Mouse (Mus musculus): ENCODE results near the gene Col13a1. TPM values are rescaled to one million over a fixed set of nuclear protein-coding genes. Genes with fewer than 3 reads are reported as not detected.

The Col13a1 gene
- polyA plus RNA-seq, 1 experiment, result not detected

DNA sequence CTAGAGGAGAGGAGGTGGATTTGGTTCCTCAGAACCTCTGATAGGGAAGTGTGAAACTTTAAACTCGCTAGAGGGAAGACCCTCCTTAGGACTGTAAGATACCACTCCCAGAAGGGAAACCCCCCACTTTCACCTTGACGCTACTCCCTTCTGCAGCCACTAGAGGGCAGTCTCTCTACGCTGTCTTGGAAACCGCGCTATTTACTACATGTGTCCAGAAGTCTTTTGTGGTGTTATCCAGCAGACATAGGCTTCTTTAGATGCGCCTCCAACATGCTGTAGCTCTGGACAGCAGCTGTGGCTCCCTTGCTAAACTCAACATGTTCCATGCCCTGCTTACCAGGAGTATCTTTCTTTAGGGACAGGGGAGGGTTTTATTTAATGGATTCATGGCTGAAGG, 140.1 kb downstream of the Col13a1 start:
- no peak overlapping the region for H3K4me3 ChIP-seq (ENCODE audit: insufficient read depth, low read length)
- no peak overlapping the region for H3K27ac ChIP-seq (ENCODE audit: insufficient read depth, low read length)
- no peak for TF ChIP-seq POLR2A (IDR thresholded peaks at IDR 0.05; ENCODE audit: low read depth, low read length)
- peak; percentile 77; the same call in 1 of the 2 replicates for TF ChIP-seq CTCF (IDR thresholded peaks at IDR 0.05; ENCODE audit: borderline replicate concordance, insufficient read depth, low read length)
- H3K4me1 ChIP-seq (ENCODE audit: control insufficient read depth, insufficient read depth, low read length), result no peaks in the 10 kb centered on the region

DNA sequence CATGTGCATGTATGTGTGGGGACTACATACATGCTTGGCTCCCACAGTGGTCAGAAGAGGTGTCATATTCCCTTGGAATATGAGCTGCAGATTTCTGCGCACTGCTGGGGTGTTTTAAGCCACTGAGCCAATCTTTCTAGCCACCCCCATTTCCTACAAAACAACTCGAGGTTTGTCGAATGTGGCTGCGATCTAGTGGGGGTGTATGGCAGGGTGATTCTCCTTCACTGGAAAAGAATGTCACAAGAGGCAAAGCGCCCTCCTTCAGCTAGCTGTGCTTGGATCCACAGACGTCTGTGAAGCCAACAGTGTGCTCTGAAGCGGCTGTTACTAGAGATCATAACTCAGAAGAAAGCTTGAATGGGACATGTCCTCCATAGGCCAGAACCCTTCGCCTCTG, 141.6 kb downstream of the Col13a1 start:
- TF ChIP-seq CTCF (IDR thresholded peaks at IDR 0.05; ENCODE audit: borderline replicate concordance, insufficient read depth, low read length), result no peak
- TF ChIP-seq POLR2A (IDR thresholded peaks at IDR 0.05; ENCODE audit: low read depth, low read length), result no peak
- Histone ChIP-seq H3K27ac (ENCODE audit: insufficient read depth, low read length) (no peak overlapping the region), H3K4me1 (ENCODE audit: control insufficient read depth, insufficient read depth, low read length) (no peaks in the 10 kb centered on the region), H3K4me3 (ENCODE audit: insufficient read depth, low read length) (no peak overlapping the region)

DNA sequence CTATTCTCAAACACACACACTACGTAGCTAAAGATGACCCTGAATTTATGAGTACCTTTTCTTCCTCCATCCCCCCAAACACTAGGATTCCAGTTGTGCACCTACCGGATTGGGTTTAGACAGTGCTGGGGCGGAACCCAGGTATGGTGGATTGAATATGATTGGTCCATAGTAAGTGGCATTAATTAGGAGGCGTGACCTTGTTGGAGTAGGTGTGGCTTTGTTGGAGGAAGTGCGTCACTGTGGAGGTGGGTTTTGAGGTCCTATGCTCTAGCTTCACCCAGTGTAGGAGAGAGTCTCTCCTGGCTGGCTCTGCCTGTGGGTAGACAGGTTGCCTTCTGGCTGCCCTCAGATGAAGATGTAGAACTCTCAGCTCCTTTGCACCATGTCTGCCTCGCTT, 144.6 kb downstream of the Col13a1 start:
- no peak overlapping the region for H3K4me3 ChIP-seq (ENCODE audit: insufficient read depth, low read length)
- no peak for TF ChIP-seq CTCF (IDR thresholded peaks at IDR 0.05; ENCODE audit: borderline replicate concordance, insufficient read depth, low read length)
- no peaks in the 10 kb centered on the region for H3K4me1 ChIP-seq (ENCODE audit: control insufficient read depth, insufficient read depth, low read length)
- no peak overlapping the region for H3K27ac ChIP-seq (ENCODE audit: insufficient read depth, low read length)

DNA sequence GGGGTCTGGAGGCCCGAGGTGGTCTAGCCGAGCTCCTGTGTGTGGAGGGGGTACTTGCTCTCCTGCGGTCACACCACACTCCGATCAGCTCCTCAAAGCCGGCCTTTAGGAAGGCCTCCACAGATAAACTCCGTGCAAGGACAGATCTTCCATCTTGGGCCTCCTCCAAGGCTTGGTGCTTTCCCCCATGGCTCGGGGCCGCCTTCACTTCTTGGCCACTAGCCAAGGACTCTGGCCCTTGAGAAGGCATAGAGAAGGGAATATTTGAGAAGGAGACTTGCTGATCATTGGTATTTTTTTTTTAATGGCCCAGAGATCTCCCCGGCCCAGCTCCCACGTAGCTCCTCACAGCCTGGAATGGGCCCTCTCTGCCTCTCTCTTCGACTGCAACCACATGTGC, 146.2 kb downstream of the Col13a1 start:
- H3K4me3 ChIP-seq (ENCODE audit: insufficient read depth, low read length), result no peak overlapping the region
- no peaks in the 10 kb centered on the region for H3K4me1 ChIP-seq (ENCODE audit: control insufficient read depth, insufficient read depth, low read length)
- no peak overlapping the region for H3K27ac ChIP-seq (ENCODE audit: insufficient read depth, low read length)
- no peak for TF ChIP-seq CTCF (IDR thresholded peaks at IDR 0.05; ENCODE audit: borderline replicate concordance, insufficient read depth, low read length)
- no peak for TF ChIP-seq POLR2A (IDR thresholded peaks at IDR 0.05; ENCODE audit: low read depth, low read length)

DNA sequence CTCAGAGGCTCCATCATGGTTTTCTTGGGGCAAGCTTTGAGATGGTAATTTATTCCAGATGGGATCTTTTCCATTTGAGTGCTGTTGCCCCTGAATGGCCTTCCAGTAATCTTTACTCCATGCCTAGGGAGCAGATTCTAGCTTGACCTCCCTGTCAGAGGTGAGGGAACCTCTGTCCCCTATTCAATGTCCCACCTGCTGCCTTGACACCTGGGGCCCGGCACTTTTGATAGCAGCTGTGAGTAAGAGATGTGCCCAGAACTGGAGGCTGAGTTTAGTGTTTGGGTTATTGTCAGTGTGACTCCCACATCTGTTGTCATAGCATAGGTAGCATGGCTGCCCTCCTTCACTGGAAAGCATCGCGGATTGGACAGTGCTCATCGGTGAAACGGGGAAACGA, 147.2 kb downstream of the Col13a1 start:
- Histone ChIP-seq H3K4me3 (ENCODE audit: insufficient read depth, low read length) (no peak overlapping the region), H3K27ac (ENCODE audit: insufficient read depth, low read length) (no peak overlapping the region), H3K4me1 (ENCODE audit: control insufficient read depth, insufficient read depth, low read length) (no peaks in the 10 kb centered on the region; the same call in 1 of the 2 replicates)
- TF ChIP-seq POLR2A (IDR thresholded peaks at IDR 0.05; ENCODE audit: low read depth, low read length) (no peak), CTCF (IDR thresholded peaks at IDR 0.05; ENCODE audit: borderline replicate concordance, insufficient read depth, low read length) (no peak)

GRCm38 (mm10) chr10:61831251-61831650, 147.7 kb downstream of the Col13a1 start:
- Histone ChIP-seq H3K4me1 (ENCODE audit: control insufficient read depth, insufficient read depth, low read length) (no peaks in the 10 kb centered on the region; the same call in 1 of the 2 replicates), H3K4me3 (ENCODE audit: insufficient read depth, low read length) (no peak overlapping the region), H3K27ac (ENCODE audit: insufficient read depth, low read length) (no peak overlapping the region)
- TF ChIP-seq CTCF (IDR thresholded peaks at IDR 0.05; ENCODE audit: borderline replicate concordance, insufficient read depth, low read length), result no peak
- no peak for TF ChIP-seq POLR2A (IDR thresholded peaks at IDR 0.05; ENCODE audit: low read depth, low read length)

DNA sequence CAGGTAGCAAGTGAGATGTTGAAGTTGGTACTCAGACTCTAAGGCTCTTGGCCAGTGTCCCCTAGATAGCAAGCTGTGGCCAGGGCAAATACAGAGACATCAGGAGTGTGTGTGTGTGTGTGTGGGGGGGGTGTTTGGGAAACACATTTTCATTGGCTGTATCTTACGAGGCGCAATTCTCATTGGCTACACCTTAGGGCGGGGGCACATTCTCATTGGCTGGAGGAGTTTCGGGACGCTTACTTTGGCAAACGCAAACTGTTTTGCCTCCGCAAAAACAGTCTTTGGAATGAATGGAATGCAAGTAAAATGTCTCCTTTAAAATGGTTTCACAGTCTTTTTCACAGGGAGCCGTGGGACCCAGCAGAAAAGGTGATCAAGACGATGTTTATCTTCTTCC, 148.1 kb downstream of the Col13a1 start:
- TF ChIP-seq POLR2A (IDR thresholded peaks at IDR 0.05; ENCODE audit: low read depth, low read length) (no peak), CTCF (IDR thresholded peaks at IDR 0.05; ENCODE audit: borderline replicate concordance, insufficient read depth, low read length) (no peak)
- H3K27ac ChIP-seq (ENCODE audit: insufficient read depth, low read length), result no peak overlapping the region

DNA sequence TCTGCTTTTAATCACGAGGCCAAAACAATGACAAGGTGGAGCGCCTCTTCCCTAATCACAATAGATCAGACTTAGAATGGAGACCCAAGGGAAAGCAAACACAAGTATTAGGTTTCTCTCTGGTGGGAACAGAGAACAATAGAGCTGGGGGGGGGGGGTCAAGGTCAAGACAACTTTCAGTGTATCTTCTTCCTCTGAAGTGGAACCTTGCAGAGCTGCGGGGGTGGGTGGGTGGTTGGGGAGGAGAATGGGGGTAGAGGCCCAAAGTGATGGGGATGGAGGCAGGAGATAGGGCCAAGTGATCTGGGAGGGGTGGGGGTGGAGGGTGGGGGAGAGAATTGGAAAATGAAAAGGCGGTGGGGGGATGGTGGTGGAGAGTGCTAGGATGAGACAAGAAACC, 149.9 kb downstream of the Col13a1 start:
- TF ChIP-seq POLR2A (IDR thresholded peaks at IDR 0.05; ENCODE audit: low read depth, low read length) (no peak), CTCF (IDR thresholded peaks at IDR 0.05; ENCODE audit: borderline replicate concordance, insufficient read depth, low read length) (no peak)
- Histone ChIP-seq H3K4me1 (ENCODE audit: control insufficient read depth, insufficient read depth, low read length) (no peaks in the 10 kb centered on the region; the same call in 1 of the 2 replicates), H3K4me3 (ENCODE audit: insufficient read depth, low read length) (no peak overlapping the region), H3K27ac (ENCODE audit: insufficient read depth, low read length) (no peak overlapping the region)

More for the DNA sequence above, 148.1 kb downstream of the Col13a1 start:
- H3K4me1 ChIP-seq (ENCODE audit: control insufficient read depth, insufficient read depth, low read length), result no peaks in the 10 kb centered on the region; the same call in 1 of the 2 replicates
- no peak overlapping the region for H3K4me3 ChIP-seq (ENCODE audit: insufficient read depth, low read length)

DNA sequence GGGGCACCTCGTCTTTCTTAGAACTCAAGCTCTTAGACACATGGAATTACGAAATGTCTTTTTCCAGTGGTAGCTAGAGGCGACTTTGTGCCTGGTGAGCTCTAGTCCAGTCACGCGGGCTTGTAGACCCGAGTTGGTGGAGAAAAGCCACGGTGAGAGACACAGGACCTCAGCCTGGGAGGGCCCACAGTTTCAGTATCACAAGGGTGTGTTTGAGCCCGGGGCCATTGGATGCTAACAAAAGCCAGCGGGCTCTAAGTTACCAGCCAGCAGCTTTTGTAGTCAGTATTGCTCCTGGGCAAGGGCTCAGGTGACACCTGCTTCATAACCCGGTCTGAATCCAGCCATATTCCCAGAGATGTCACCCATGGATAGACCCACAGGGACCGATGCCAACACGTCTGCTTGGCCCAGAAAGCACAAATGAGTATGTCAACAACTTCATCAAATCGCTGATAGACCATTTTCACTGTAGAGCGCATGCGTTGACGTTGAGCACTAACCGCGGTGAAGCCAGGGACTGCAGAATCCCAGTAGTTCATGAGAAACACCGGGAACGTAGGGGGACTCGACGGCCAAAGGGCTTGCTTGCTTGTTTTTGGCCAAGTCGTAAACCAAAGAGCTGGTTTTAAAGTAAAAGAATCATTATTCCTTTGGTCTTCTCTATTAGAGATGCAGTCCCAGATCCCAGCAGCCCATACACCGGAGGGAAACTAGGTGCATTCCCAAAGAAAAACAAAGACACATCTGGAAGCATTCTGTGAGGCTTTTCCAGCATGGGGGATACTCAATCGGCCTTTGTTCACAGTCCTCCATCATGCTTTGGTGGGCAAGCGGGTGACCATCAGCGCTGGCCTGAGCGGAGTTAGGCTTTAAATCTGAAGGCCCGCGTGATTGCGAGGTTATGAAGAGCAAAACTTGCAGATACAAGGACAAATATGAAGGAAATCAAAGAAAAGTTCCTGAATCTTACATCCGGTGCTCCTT, 150.7 kb downstream of the Col13a1 start:
- H3K27ac ChIP-seq (ENCODE audit: insufficient read depth, low read length), result no peak overlapping the region
- no peak overlapping the region for H3K4me3 ChIP-seq (ENCODE audit: insufficient read depth, low read length)
- no peaks in the 10 kb centered on the region; the same call in none of the 2 replicates for H3K4me1 ChIP-seq (ENCODE audit: control insufficient read depth, insufficient read depth, low read length)
- TF ChIP-seq CTCF (IDR thresholded peaks at IDR 0.05; ENCODE audit: borderline replicate concordance, insufficient read depth, low read length), result no peak
- TF ChIP-seq POLR2A (IDR thresholded peaks at IDR 0.05; ENCODE audit: low read depth, low read length), result no peak
